Mouse (Mus musculus) cerebellum, adult 9-10 months (tissue): Measurements from ENCODE around the gene Cd5.
A peak's percentile ranks its signal among the peaks of the same experiment; 100 is the strongest.

ENCODE experiments used
- DNase-seq: peaks from one replicate; pipeline ENCODE4 v3.0.0; 2022

Gene Cd5

GRCm38 (mm10) chr19:10738811-10739210 is at the start of gene Cd5:
Gene Cd5 (minus strand): TSS chr19:10739002.
- no peak for DNase-seq

GRCm38 (mm10) chr19:10788242-10788641 is 49.4 kb upstream of the Cd5 start:
- no peak for DNase-seq

GRCm38 (mm10) chr19:10787406-10787805 is 48.6 kb upstream of the Cd5 start:
- no peak for DNase-seq

- no peak for DNase-seq
These were observed 48.0 kb upstream of the Cd5 start for GRCm38 (mm10) chr19:10786753-10787152.

GRCm38 (mm10) chr19:10784796-10785459 is 46.1 kb upstream of the Cd5 start:
- peak; percentile 80 for DNase-seq

- no peak for DNase-seq
These were observed 45.3 kb upstream of the Cd5 start for GRCm38 (mm10) chr19:10784061-10784460.

GRCm38 (mm10) chr19:10783168-10783567 is 44.4 kb upstream of the Cd5 start:
- DNase-seq = no peak

GRCm38 (mm10) chr19:10781641-10782040 is 42.8 kb upstream of the Cd5 start:
- DNase-seq = no peak

GRCm38 (mm10) chr19:10776906-10777305 is 38.1 kb upstream of the Cd5 start:
- no peak for DNase-seq

- DNase-seq = no peak
These were observed 35.3 kb upstream of the Cd5 start for GRCm38 (mm10) chr19:10774141-10774540.

- no peak for DNase-seq
These were observed 34.6 kb upstream of the Cd5 start for GRCm38 (mm10) chr19:10773384-10773783.

GRCm38 (mm10) chr19:10772866-10773265 is 34.1 kb upstream of the Cd5 start:
- no peak for DNase-seq

GRCm38 (mm10) chr19:10771995-10772394 is 33.2 kb upstream of the Cd5 start:
- no peak for DNase-seq

GRCm38 (mm10) chr19:10769429-10770195 is 30.8 kb upstream of the Cd5 start:
- DNase-seq = no peak

- no peak for DNase-seq
These were observed 30.1 kb upstream of the Cd5 start for GRCm38 (mm10) chr19:10768694-10769428.

GRCm38 (mm10) chr19:10767631-10768030 is 28.8 kb upstream of the Cd5 start:
- peak; percentile 88 for DNase-seq

GRCm38 (mm10) chr19:10763381-10764031 is 24.7 kb upstream of the Cd5 start:
- peak; percentile 56 for DNase-seq

- DNase-seq = no peak
These were observed 23.7 kb upstream of the Cd5 start for GRCm38 (mm10) chr19:10762468-10762867.

GRCm38 (mm10) chr19:10761794-10762415 is 23.1 kb upstream of the Cd5 start:
- no peak for DNase-seq

- DNase-seq = peak; percentile 85
These were observed 21.4 kb upstream of the Cd5 start for GRCm38 (mm10) chr19:10759983-10760831.

- DNase-seq = no peak
These were observed 20.7 kb upstream of the Cd5 start for GRCm38 (mm10) chr19:10759525-10759924.

- no peak for DNase-seq
These were observed 19.9 kb upstream of the Cd5 start for GRCm38 (mm10) chr19:10758708-10759107.
